Mouse (Mus musculus): ENCODE data around the gene Mindy4. TPM values are rescaled to one million over a fixed set of nuclear protein-coding genes. Genes with fewer than 3 reads are reported as not detected.

Gene Mindy4
- polyA plus RNA-seq, 1 experiment from 2014 or later, result 18.6 TPM

DNA sequence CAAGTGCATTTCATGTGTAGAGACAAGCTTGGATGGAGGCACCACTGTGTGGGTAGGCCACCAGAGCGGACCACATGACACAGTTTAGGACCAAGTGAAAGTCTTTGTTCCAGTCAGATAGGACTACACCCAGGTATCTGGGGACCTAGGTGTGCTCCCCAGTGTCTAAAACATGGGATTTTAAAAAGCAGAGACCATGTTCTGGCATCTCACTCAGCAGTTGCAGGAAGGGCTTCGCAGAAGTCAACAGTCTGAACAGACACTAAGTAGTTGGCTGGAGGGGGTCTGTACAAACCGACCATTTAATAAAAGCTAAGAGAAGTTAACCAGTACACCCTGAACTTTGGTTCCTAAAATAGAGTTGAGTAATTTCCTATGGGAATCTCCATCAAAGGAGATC lies 10.0 kb upstream of the Mindy4 start:
- H3K36me3 ChIP-seq (ENCODE audit: control insufficient read depth, insufficient read depth, low read length), result no peaks in the 10 kb centered on the region
- ATAC-seq (ENCODE audit: low read depth), result no peak
- 83% methylated on average over 3 of the region's 3 CpGs for WGBS

GRCm38 (mm10) chr6:55199047-55199446 lies 4.1 kb upstream of the Mindy4 start:
- Histone ChIP-seq H3K4me1 (replicated peaks; ENCODE audit: control insufficient read depth, insufficient read depth, low read length) (peaks cover 4% of the 10 kb centered on the region), H3K4me3 (ENCODE audit: low read length) (no peak overlapping the region), H3K36me3 (ENCODE audit: control insufficient read depth, insufficient read depth, low read length) (no peaks in the 10 kb centered on the region), H3K9me3 (ENCODE audit: control insufficient read depth, low read length) (no peaks in the 10 kb centered on the region; the same call in 1 of the 2 replicates), H3K9ac (ENCODE audit: low read length) (no peak overlapping the region), H3K27me3 (ENCODE audit: control insufficient read depth, insufficient read depth, low read depth, low read length) (no peaks in the 10 kb centered on the region), H3K27ac (ENCODE audit: low read length) (no peak overlapping the region), H3K4me2 (ENCODE audit: low read depth, low read length) (no peak overlapping the region)
- no peak for ATAC-seq (ENCODE audit: low read depth)
- WGBS, result 65% methylated on average over 3 of the region's 3 CpGs

More for the DNA sequence above, 10.0 kb upstream of the Mindy4 start:
- Histone ChIP-seq H3K4me1 (replicated peaks; ENCODE audit: control insufficient read depth, insufficient read depth, low read length) (no peaks in the 10 kb centered on the region), H3K4me3 (ENCODE audit: low read length) (no peak overlapping the region), H3K27me3 (ENCODE audit: control insufficient read depth, insufficient read depth, low read depth, low read length) (no peaks in the 10 kb centered on the region), H3K9ac (ENCODE audit: low read length) (no peak overlapping the region), H3K27ac (ENCODE audit: low read length) (no peak overlapping the region), H3K4me2 (ENCODE audit: low read depth, low read length) (no peak overlapping the region), H3K9me3 (ENCODE audit: control insufficient read depth, low read length) (no peaks in the 10 kb centered on the region; the same call in 1 of the 2 replicates)

GRCm38 (mm10) chr6:55203931-55204330 lies 748 bp downstream of the Mindy4 start:
- Histone ChIP-seq H3K9me3 (ENCODE audit: control insufficient read depth, low read length) (no peaks in the 10 kb centered on the region), H3K4me1 (replicated peaks; ENCODE audit: control insufficient read depth, insufficient read depth, low read length) (peaks cover 7% of the 10 kb centered on the region), H3K27ac (ENCODE audit: low read length) (peak overlapping the region; percentile 93), H3K27me3 (ENCODE audit: control insufficient read depth, insufficient read depth, low read depth, low read length) (no peaks in the 10 kb centered on the region), H3K4me2 (ENCODE audit: low read depth, low read length) (peak overlapping the region; percentile 88), H3K4me3 (ENCODE audit: low read length) (peak overlapping the region; percentile 71), H3K9ac (ENCODE audit: low read length) (peak overlapping the region; percentile 77), H3K36me3 (ENCODE audit: control insufficient read depth, insufficient read depth, low read length) (no peaks in the 10 kb centered on the region)
- WGBS, result 61% methylated on average over 3 of the region's 3 CpGs
- peak; percentile 32 for ATAC-seq (ENCODE audit: low read depth)

DNA sequence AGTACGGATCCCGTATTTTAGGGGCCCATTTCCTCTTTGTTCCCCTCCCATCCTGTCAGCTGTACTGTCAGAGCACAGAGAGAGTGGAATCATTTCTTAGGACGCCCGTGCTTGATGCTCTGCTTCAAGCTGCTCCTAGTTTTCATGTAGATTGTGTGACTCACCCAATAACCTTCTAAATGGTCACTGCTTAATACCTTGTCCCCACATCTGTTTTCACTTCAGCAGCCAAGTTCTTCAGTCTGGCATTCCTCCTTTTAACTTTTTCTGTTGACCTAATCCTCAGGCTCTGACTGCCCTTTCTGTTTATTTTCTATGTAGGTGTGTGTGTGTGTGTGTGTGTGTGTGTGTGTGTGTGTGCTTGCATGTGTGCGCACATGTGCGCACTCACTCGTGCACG lies 4.6 kb downstream of the Mindy4 start:
- ATAC-seq (ENCODE audit: low read depth), result no peak
- 76% methylated on average over 8 of the region's 8 CpGs for WGBS
- Histone ChIP-seq H3K4me3 (ENCODE audit: low read length) (no peak overlapping the region), H3K27ac (ENCODE audit: low read length) (no peak overlapping the region), H3K4me2 (ENCODE audit: low read depth, low read length) (no peak overlapping the region), H3K27me3 (ENCODE audit: control insufficient read depth, insufficient read depth, low read depth, low read length) (no peaks in the 10 kb centered on the region), H3K36me3 (ENCODE audit: control insufficient read depth, insufficient read depth, low read length) (peaks cover 4% of the 10 kb centered on the region; the same call in 1 of the 2 replicates), H3K4me1 (replicated peaks; ENCODE audit: control insufficient read depth, insufficient read depth, low read length) (peaks cover 5% of the 10 kb centered on the region), H3K9me3 (ENCODE audit: control insufficient read depth, low read length) (no peaks in the 10 kb centered on the region), H3K9ac (ENCODE audit: low read length) (no peak overlapping the region)

DNA sequence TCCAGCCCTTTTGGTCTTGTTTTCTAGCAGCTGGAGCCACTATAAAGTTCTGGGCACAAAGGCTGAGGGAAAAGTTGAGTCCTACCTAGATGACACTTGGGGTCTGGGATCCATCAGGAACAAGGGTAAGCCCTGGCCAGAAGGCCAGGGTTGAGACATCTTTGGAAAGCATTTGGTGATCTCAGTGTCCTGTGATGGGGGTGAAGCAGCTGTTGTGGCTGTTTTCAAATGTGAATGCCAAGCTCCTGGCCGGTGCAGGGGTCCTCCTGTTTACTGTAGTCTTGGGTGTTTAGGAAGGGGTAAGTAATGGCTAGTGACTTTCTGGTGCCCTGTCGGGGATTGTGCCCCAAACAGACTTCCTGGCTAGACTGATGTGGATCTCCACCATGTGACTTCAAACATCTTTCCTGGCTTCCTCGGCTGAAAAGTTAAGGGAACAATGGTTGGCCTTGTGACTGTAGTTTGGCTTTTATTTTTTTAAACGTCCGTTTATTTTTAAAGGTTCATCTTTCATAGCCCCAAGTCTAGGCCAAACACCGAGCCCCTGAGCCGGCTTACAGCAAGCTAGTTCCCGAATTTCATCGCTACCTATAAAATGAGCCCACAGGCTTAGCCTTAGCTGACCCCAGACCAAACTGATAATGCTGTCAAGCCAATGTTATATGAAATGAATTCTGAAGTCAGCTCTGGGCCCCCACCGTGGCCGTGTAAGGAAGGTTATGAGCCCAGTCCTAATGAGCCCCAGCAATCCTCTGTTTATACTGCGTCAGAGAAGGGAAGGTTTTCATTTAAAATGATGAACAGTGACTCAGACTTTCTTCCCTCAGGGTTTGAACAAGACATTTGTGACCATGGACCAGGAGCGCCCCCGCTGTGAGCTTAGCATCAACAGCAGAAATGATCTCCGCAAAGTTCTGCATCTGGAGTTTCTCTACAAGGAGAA lies 7.5 kb downstream of the Mindy4 start:
- ATAC-seq (ENCODE audit: low read depth), result peak; percentile 11; the same call in 1 of the 2 replicates
- Histone ChIP-seq H3K4me1 (replicated peaks; ENCODE audit: control insufficient read depth, insufficient read depth, low read length) (0 out of 2 replicates have a peak, but pooled peaks cover 2% of the 10 kb centered on the region), H3K27me3 (ENCODE audit: control insufficient read depth, insufficient read depth, low read depth, low read length) (no peaks in the 10 kb centered on the region), H3K9me3 (ENCODE audit: control insufficient read depth, low read length) (no peaks in the 10 kb centered on the region), H3K9ac (ENCODE audit: low read length) (no peak overlapping the region), H3K4me3 (ENCODE audit: low read length) (no peak overlapping the region), H3K36me3 (ENCODE audit: control insufficient read depth, insufficient read depth, low read length) (peaks cover 4% of the 10 kb centered on the region; the same call in 1 of the 2 replicates), H3K27ac (ENCODE audit: low read length) (peak overlapping the region; percentile 34; the same call in 1 of the 2 replicates), H3K4me2 (ENCODE audit: low read depth, low read length) (no peak overlapping the region)
- 56% methylated on average over 15 of the region's 15 CpGs for WGBS

- Histone ChIP-seq H3K4me2 (ENCODE audit: low read depth, low read length) (no peak overlapping the region), H3K27ac (ENCODE audit: low read length) (0 out of 2 replicates have a peak overlapping the region, but pooled peaks have one; percentile 38), H3K9ac (ENCODE audit: low read length) (no peak overlapping the region), H3K4me1 (replicated peaks; ENCODE audit: control insufficient read depth, insufficient read depth, low read length) (0 out of 2 replicates have a peak, but pooled peaks cover 2% of the 10 kb centered on the region), H3K9me3 (ENCODE audit: control insufficient read depth, low read length) (no peaks in the 10 kb centered on the region), H3K36me3 (ENCODE audit: control insufficient read depth, insufficient read depth, low read length) (peaks cover 7% of the 10 kb centered on the region), H3K27me3 (ENCODE audit: control insufficient read depth, insufficient read depth, low read depth, low read length) (no peaks in the 10 kb centered on the region), H3K4me3 (ENCODE audit: low read length) (no peak overlapping the region)
- WGBS, result 29% methylated on average over 3 of the region's 3 CpGs
- ATAC-seq (ENCODE audit: low read depth), result peak; percentile 81
Observed at GRCm38 (mm10) chr6:55214541-55214940, 11.4 kb downstream of the Mindy4 start.

- Histone ChIP-seq H3K4me3 (ENCODE audit: low read length) (no peak overlapping the region), H3K4me1 (replicated peaks; ENCODE audit: control insufficient read depth, insufficient read depth, low read length) (0 out of 2 replicates have a peak, but pooled peaks cover 2% of the 10 kb centered on the region), H3K9me3 (ENCODE audit: control insufficient read depth, low read length) (no peaks in the 10 kb centered on the region), H3K9ac (ENCODE audit: low read length) (no peak overlapping the region), H3K36me3 (ENCODE audit: control insufficient read depth, insufficient read depth, low read length) (peaks cover 10% of the 10 kb centered on the region), H3K27ac (ENCODE audit: low read length) (no peak overlapping the region), H3K4me2 (ENCODE audit: low read depth, low read length) (no peak overlapping the region), H3K27me3 (ENCODE audit: control insufficient read depth, insufficient read depth, low read depth, low read length) (no peaks in the 10 kb centered on the region)
- ATAC-seq (ENCODE audit: low read depth), result no peak
- 86% methylated on average over 9 of the region's 9 CpGs for WGBS
Observed at GRCm38 (mm10) chr6:55218232-55218631, 15.0 kb downstream of the Mindy4 start.

DNA sequence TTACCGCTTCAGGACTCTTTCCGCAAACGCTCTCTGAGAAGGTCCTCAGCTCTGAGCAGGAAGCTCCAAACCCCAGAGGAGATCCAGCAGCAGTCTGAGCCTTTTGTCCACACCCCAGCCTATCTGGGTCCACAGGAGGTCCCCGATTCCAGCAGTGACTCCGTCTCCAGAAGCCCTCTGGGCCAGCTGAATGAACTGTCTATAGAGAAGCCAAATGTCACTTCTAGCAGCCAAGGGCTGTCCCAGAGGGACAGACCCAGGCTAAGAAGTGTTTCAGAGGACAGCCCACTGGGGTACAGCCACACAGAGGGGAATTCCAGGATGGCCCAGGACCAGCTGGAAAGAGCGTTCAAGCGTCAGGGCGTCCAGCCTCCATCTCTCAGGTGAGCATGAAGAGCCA lies 20.8 kb downstream of the Mindy4 start:
- Histone ChIP-seq H3K4me3 (ENCODE audit: low read length) (no peak overlapping the region), H3K9me3 (ENCODE audit: control insufficient read depth, low read length) (no peaks in the 10 kb centered on the region), H3K4me2 (ENCODE audit: low read depth, low read length) (no peak overlapping the region), H3K27me3 (ENCODE audit: control insufficient read depth, insufficient read depth, low read depth, low read length) (no peaks in the 10 kb centered on the region), H3K36me3 (ENCODE audit: control insufficient read depth, insufficient read depth, low read length) (peaks cover 16% of the 10 kb centered on the region), H3K27ac (ENCODE audit: low read length) (no peak overlapping the region), H3K9ac (ENCODE audit: low read length) (no peak overlapping the region), H3K4me1 (replicated peaks; ENCODE audit: control insufficient read depth, insufficient read depth, low read length) (no peaks in the 10 kb centered on the region)
- 91% methylated on average over 8 of the region's 8 CpGs for WGBS
- no peak for ATAC-seq (ENCODE audit: low read depth)

DNA sequence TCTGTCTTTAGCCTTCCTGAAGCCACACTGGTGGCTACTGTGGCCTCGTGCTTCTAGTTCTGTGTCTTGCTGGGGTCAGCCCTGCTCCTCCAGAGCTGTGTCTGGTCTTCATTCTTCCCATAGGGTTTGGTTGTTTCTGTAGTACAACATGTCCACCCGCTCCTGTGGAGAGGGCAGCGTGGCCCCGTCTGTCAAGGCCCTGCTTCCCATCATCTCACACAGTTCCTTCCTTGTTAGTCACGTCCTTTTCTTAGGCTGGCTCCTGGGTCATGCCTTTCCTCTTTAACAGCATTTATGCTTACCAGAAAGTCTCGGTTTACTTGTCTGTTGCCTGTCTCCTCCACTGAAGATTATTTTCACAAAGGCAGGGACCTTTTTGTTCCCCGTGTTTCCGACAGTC lies 26.9 kb downstream of the Mindy4 start:
- 73% methylated on average over 8 of the region's 8 CpGs for WGBS

More for the DNA sequence above, 26.9 kb downstream of the Mindy4 start:
- Histone ChIP-seq H3K9me3 (ENCODE audit: control insufficient read depth, low read length) (no peaks in the 10 kb centered on the region), H3K4me1 (replicated peaks; ENCODE audit: control insufficient read depth, insufficient read depth, low read length) (peaks cover 2% of the 10 kb centered on the region; the same call in 1 of the 2 replicates), H3K27me3 (ENCODE audit: control insufficient read depth, insufficient read depth, low read depth, low read length) (no peaks in the 10 kb centered on the region), H3K27ac (ENCODE audit: low read length) (no peak overlapping the region), H3K4me2 (ENCODE audit: low read depth, low read length) (no peak overlapping the region), H3K9ac (ENCODE audit: low read length) (no peak overlapping the region), H3K36me3 (ENCODE audit: control insufficient read depth, insufficient read depth, low read length) (no peaks in the 10 kb centered on the region), H3K4me3 (ENCODE audit: low read length) (no peak overlapping the region)
- ATAC-seq (ENCODE audit: low read depth), result no peak
